ENCODE assay signal across 10 mouse cellular contexts in the genomic region with DNA sequence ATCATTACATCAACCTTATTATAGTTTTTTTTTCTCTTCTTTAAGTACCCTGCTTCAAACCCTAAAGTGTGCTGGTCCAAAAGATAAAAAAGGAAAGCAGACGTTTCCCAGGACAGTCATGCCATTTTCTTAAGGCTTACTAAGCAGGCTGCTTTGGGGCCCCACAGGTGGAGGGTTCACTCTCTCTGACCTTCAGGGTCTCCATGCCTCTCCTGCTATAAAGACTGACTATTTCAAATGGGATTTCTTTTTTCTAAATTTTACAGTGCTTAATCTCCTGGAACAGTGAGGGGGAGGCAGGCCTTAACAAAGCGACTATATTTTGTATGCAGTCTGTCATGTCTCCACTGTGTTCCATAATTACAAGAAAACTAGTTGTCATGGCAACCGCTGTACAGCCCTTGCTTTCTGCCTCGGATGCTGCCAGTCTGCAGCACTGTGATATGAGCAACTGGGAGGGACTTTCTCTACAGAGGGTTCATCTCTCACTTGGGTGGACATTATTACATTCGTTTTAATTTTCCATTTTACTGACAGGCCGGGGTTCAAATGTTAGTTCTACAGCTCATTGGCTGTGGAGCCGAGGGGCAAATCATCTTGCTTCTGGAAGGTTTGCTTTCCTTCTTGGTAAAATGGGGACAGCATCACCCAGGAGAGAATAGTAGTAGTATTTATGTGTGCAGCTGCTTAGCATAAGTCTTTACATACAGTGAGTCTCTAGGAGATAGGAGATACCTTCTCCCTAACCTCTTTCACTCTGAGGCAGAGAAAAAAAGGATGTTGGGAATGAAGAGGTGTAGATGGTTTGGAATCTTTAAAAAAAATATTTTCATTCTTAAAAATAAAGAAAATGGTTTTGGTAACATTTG. TPM values are rescaled to one million over a fixed set of nuclear protein-coding genes. Genes with fewer than 3 reads are reported as not detected.
DNase-seq lines count a peak whose midpoint lies in the region; ATAC-seq lines count a peak whose summit lies in the region.
"Had no signal": no experiment of that assay in that cellular context is flagged by ENCODE, and none has a peak within 500 bp of the region (broad histone marks: within the 10 kb centered on the region; RNA-seq: fewer than 3 reads in every experiment).

No protein-coding gene starts in this region.

- peak overlapping the region; percentile 82 for H3K27ac ChIP-seq in forebrain, embryonic 13.5 days
- H3K27ac ChIP-seq: embryonic facial prominence, embryonic 12.5 days; heart, adult 2 months had no signal

- peaks cover 28% of the 10 kb centered on the region; the same call in 1 of the 2 replicates for H3K36me3 ChIP-seq in forebrain, embryonic 13.5 days (ENCODE audit: poor library complexity, severe bottlenecking)
- H3K36me3 ChIP-seq: embryonic facial prominence, embryonic 12.5 days had no signal

- peak; percentile 67 for DNase-seq in layer of hippocampus, adult 11-12 months (ENCODE audit: low spot score)
- no peak for DNase-seq in layer of hippocampus, postnatal 25 days (ENCODE audit: extremely low spot score in 1 of 2, low spot score in 1 of 2)
- peak; percentile 74 to 95 for DNase-seq in left cerebral cortex, postnatal 14 days (ENCODE audit: low spot score in 2 of 2)
- DNase-seq in retina, postnatal 1 day = peak; percentile 56
- no peak for DNase-seq in kidney, postnatal 10 days
- DNase-seq in yolk sac, embryonic 10.5 days (ENCODE audit: low spot score) = no peak
- DNase-seq: heart, adult 2 months had no signal

- peak overlapping the region; percentile 47 for H3K9ac ChIP-seq in forebrain, embryonic 13.5 days
- H3K9ac ChIP-seq: embryonic facial prominence, embryonic 12.5 days had no signal

- H3K9me3 ChIP-seq in forebrain, embryonic 13.5 days (replicated peaks) = no peaks in the 10 kb centered on the region
- H3K9me3 ChIP-seq: embryonic facial prominence, embryonic 12.5 days had no signal

- H3K27me3 ChIP-seq in forebrain, embryonic 13.5 days = no peaks in the 10 kb centered on the region
- H3K27me3 ChIP-seq: embryonic facial prominence, embryonic 12.5 days had no signal

- intact Hi-C loops in left cerebral cortex, postnatal 14 days (cut with DNase I) = loop anchor here (1.0 kb wide), 1 partner anchor 18 kb away; no protein-coding TSS in a partner anchor

- peaks cover 85% of the 10 kb centered on the region for H3K4me1 ChIP-seq in forebrain, embryonic 13.5 days

- no peak overlapping the region for H3K4me3 ChIP-seq in forebrain, embryonic 13.5 days
- H3K4me3 ChIP-seq: embryonic facial prominence, embryonic 12.5 days; heart, adult 2 months had no signal

- H3K4me2 ChIP-seq in forebrain, embryonic 13.5 days = peak overlapping the region; percentile 36
- H3K4me2 ChIP-seq: embryonic facial prominence, embryonic 12.5 days had no signal

- 27% methylated on average over 7 of the region's 7 CpGs for WGBS in forebrain, embryonic 13.5 days

- ATAC-seq in forebrain, embryonic 13.5 days = peak; percentile 96
- ATAC-seq in inflammation-experienced regulatory T-cells, adult 6 months = no peak

RNA-seq across cellular contexts. Expression of a gene that starts 27.4 kb away (rescaled TPM):
- total RNA-seq in layer of hippocampus, postnatal 25 days (2021) = 100 to 1,000 TPM; 682 to 735 TPM
- polyA plus RNA-seq in forebrain, embryonic 13.5 days (2015; fragmentation: Nextera tagmentation; extraction: Ambion mirVana) = 358 and 394 TPM in 2 replicates
- total RNA-seq in left cerebral cortex, postnatal 14 days (2021) = 100 to 1,000 TPM; 759 to 774 TPM
- 10 to 100 TPM in 2 of 3 experiments, 1 to 10 TPM in 1; 8.5 to 97.5 (median 73.7) TPM for polyA plus RNA-seq in inflammation-experienced regulatory T-cells, adult 6 months (2017; shearing (Covaris generic))

Comparison
In these comparisons a context has a peak if more than half of its experiments do, and no peak if none do; other contexts are left out.
1. DNase-seq: peak in layer of hippocampus, adult 11-12 months (single experiment), left cerebral cortex, postnatal 14 days (2 of 2) and retina, postnatal 1 day (single experiment); none in layer of hippocampus, postnatal 25 days (0 of 2), kidney, postnatal 10 days (single experiment) and yolk sac, embryonic 10.5 days (single experiment).